Mouse (Mus musculus): Measurements from ENCODE around the gene Atg9b.

- TF ChIP-seq CTCF (IDR thresholded peaks at IDR 0.05; ENCODE audit: low read depth), result no peak
- no peak for TF ChIP-seq EP300 (IDR thresholded peaks at IDR 0.05; ENCODE audit: low read depth)
Measured at GRCm38 (mm10) chr5:24353327-24353726, 38.6 kb downstream of the Atg9b start.

Data from liver, postnatal 0 days (tissue).